Mouse (Mus musculus): ENCODE measurements around the gene Ilf2. TPM values are rescaled to one million over a fixed set of nuclear protein-coding genes. Genes with fewer than 3 reads are reported as not detected.

Gene Ilf2
- polyA plus RNA-seq, 1 experiment from 2014 or later: 236 TPM

DNA sequence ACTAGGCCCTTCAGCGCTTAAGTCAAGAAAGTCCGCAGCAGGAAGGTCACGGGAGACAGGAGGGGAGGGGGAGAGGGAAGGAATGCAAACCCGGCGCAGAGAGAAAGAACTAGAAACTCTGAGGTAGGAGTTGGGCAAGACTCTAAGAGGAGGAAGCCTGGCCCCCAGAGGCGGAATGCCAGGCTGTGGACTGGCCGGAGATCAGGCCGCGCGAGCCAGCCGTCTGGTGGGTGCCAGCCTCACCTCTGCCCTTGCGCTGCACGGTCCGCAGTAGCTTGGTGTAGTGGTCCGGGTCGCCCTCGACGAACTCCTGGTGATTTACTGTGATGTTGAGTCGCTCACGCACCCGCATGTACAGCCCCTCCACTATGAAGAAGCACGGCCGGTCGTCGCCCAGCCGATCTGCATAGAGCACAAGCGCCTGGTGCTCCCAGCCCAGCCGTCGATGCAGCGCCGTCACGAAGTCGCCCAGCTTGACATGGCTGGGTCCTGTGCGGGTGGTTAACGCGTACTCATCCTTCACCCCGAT is 11.3 kb upstream of the Ilf2 start:
- Histone ChIP-seq H3K4me3 (replicated peaks) (peak overlapping the region; percentile 55), H3K27ac (peak overlapping the region; percentile 38; the same call in 1 of the 2 replicates), H3K27me3 (peaks cover 38% of the 10 kb centered on the region), H3K36me3 (no peaks in the 10 kb centered on the region), H3K4me2 (peak overlapping the region; percentile 96), H3K9ac (peak overlapping the region; percentile 47), H3K9me3 (replicated peaks) (no peaks in the 10 kb centered on the region), H3K4me1 (peaks cover 21% of the 10 kb centered on the region)
- ATAC-seq (replicated peaks; ENCODE audit: low FRiP score): peak; percentile 35
- WGBS: 11% methylated on average over 37 of the region's 37 CpGs

DNA sequence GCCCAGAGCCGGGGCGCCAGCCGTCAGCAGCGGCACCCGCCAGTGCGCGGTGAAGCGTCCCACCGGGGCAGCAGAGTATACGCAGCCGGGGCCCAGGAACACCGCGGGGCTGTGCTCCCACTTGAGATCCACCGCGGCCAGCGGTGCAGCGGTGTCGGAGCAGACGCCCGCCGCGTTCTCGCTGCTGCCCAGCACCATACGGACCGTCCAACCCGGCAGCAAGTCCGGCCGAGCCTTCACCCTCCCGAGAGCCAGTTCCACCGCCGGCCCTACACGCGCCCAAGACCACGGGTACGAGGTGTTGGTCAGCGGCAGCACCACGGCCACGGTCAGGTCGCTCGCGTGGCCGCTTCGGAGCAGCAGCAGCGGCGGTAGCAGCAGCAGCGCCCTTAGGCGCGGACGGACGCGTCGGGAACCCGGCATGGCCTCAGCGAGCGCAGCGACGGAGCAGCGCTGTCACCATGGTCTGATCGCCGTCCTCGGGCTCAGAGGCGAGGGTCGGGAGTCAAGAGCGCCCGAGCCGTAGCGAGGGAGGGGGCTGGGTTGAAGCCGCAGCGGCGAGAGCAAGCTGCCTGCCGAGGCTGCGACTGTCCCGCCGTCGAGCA is 10.7 kb upstream of the Ilf2 start:
- no peaks in the 10 kb centered on the region for H3K36me3 ChIP-seq
- peak overlapping the region; percentile 55 for H3K4me3 ChIP-seq (replicated peaks)
- WGBS: under 1% methylated on average over 75 of the region's 75 CpGs
- peak overlapping the region; percentile 96 for H3K4me2 ChIP-seq
- no peaks in the 10 kb centered on the region for H3K9me3 ChIP-seq (replicated peaks)
- H3K27ac ChIP-seq: peak overlapping the region; percentile 49
- peak; percentile 22 for ATAC-seq (replicated peaks; ENCODE audit: low FRiP score)
- H3K27me3 ChIP-seq: peaks cover 38% of the 10 kb centered on the region
- peaks cover 21% of the 10 kb centered on the region for H3K4me1 ChIP-seq
- peak overlapping the region; percentile 47 for H3K9ac ChIP-seq

- Histone ChIP-seq H3K4me3 (replicated peaks) (peak within 1 kb of the TSS; percentile 55), H3K27ac (peak within 1 kb of the TSS; percentile 67), H3K4me1 (peaks cover 21% of the 10 kb centered on the region), H3K27me3 (peaks cover 38% of the 10 kb centered on the region), H3K4me2 (peak within 1 kb of the TSS; percentile 96), H3K9me3 (replicated peaks) (no peaks in the 10 kb centered on the region), H3K36me3 (no peaks in the 10 kb centered on the region), H3K9ac (peak within 1 kb of the TSS; percentile 47)
- under 1% methylated on average over 46 of the region's 49 CpGs for WGBS
- peak; percentile 50 for ATAC-seq (replicated peaks; ENCODE audit: low FRiP score)
Measured at GRCm38 (mm10) chr3:90465686-90466310, 10.1 kb upstream of the Ilf2 start, which contains the start of gene Npr1. Npr1 (minus strand) TSS chr3:90465866.

DNA sequence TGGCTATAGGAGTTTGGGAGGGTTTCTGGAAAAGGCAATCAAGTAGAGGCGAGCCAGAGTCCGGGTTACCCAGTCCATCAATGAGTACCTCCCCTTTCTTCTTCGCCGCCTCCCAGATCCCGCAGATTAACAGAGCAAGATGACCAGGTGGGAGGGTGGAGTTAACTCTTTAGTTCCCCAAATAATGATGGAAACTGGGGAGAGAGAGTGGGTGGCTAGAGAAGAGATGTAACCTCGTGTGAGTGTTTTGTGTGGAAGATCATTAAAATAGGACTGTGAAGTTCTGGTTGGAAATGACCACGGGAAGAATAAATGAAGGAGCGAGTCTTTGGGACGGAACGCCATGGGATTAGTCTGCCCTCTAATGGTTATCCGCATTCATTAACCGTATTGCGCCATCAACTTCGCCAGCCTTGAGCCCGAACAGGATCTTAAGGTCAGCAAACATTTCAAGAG is 9.6 kb upstream of the Ilf2 start:
- Histone ChIP-seq H3K4me2 (peak overlapping the region; percentile 96), H3K4me1 (peaks cover 21% of the 10 kb centered on the region), H3K27ac (peak overlapping the region; percentile 67), H3K27me3 (peaks cover 38% of the 10 kb centered on the region), H3K4me3 (replicated peaks) (peak overlapping the region; percentile 55), H3K9me3 (replicated peaks) (no peaks in the 10 kb centered on the region), H3K9ac (peak overlapping the region; percentile 47), H3K36me3 (no peaks in the 10 kb centered on the region)
- peak; percentile 40 for ATAC-seq (replicated peaks; ENCODE audit: low FRiP score)
- under 1% methylated on average over 15 of the region's 15 CpGs for WGBS

DNA sequence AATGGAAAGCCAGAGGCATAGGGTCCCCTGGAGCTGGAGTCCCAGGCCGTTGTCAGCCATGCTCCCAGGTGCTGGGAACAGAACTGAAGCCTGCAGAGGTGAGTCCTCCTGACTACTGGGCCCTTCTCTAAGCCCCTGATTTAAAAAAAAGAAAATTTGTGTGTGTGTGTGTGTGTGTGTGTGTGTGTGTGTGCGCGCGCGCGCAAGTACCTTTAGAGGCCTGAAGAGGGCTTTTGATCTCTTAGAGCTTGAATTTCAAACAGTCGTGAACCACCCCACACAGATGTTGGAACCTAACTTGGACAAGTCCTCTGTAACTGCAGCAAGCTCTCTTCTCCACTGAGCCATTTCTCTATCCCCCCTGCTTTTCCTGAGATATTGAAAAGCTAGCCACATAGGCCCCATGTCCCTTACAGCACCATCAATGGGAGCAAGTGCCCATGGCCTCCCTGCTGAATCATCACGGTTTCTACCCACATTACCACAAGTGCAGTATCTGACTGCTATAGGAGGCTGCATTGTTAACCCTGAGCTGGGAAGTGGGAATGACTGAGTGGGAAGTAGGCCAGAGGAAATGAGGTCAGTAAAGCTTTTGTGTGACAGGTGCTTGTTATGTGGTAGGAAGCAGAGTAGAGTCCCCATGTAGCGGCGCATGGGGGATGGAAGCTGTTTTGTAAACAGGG is 8.2 kb upstream of the Ilf2 start:
- Histone ChIP-seq H3K4me1 (peaks cover 21% of the 10 kb centered on the region), H3K27me3 (peaks cover 33% of the 10 kb centered on the region), H3K9me3 (replicated peaks) (no peaks in the 10 kb centered on the region), H3K4me3 (replicated peaks) (no peak overlapping the region), H3K4me2 (no peak overlapping the region), H3K36me3 (no peaks in the 10 kb centered on the region), H3K9ac (no peak overlapping the region), H3K27ac (no peak overlapping the region)
- 92% methylated on average over 10 of the region's 10 CpGs for WGBS
- no peak for ATAC-seq (replicated peaks; ENCODE audit: low FRiP score)

DNA sequence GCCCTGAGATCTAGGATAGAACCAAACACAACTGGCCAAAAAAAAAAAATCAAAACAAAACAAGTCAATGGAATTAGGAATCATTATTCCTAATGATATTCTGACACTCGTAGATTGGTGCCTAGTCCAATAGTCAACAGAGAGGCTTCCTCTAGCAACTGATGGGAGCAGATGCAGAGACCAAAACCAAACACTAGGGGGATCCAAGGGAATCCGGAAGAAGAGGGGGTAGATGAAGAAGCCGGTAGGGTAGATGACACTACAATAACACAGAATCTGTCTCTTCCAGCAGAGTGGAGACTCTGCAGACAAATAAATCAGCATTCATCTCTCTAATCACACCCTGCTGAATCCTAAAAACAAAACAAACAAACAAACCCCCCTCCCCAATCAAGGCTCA is 3.7 kb upstream of the Ilf2 start:
- Histone ChIP-seq H3K9ac (no peak overlapping the region), H3K4me1 (peaks cover 6% of the 10 kb centered on the region), H3K4me3 (replicated peaks) (no peak overlapping the region), H3K36me3 (peaks cover under 1% of the 10 kb centered on the region; the same call in 1 of the 2 replicates), H3K27ac (no peak overlapping the region), H3K9me3 (replicated peaks) (no peaks in the 10 kb centered on the region), H3K27me3 (no peaks in the 10 kb centered on the region), H3K4me2 (no peak overlapping the region)
- WGBS: 27% methylated on average over 3 of the region's 3 CpGs
- no peak for ATAC-seq (replicated peaks; ENCODE audit: low FRiP score)

GRCm38 (mm10) chr3:90475151-90475830 is 635 bp upstream of the Ilf2 start:
- Histone ChIP-seq H3K9ac (no peak overlapping the region), H3K36me3 (peaks cover 30% of the 10 kb centered on the region), H3K4me2 (peak overlapping the region; percentile 52), H3K4me1 (peaks cover 8% of the 10 kb centered on the region), H3K27me3 (no peaks in the 10 kb centered on the region), H3K27ac (no peak overlapping the region), H3K9me3 (replicated peaks) (no peaks in the 10 kb centered on the region), H3K4me3 (replicated peaks) (peak overlapping the region; percentile 41)
- whole genome bisulfite sequencing: 39% methylated on average over 16 of the region's 16 CpGs
- peak; percentile 3; the same call in 1 of the 2 replicates for ATAC-seq (replicated peaks; ENCODE audit: low FRiP score)

GRCm38 (mm10) chr3:90486998-90487397 is 11.1 kb downstream of the Ilf2 start:
- Histone ChIP-seq H3K4me2 (no peak overlapping the region), H3K36me3 (peaks cover 74% of the 10 kb centered on the region), H3K9me3 (replicated peaks) (no peaks in the 10 kb centered on the region), H3K27ac (no peak overlapping the region), H3K4me1 (peaks cover 13% of the 10 kb centered on the region), H3K4me3 (replicated peaks) (no peak overlapping the region), H3K9ac (no peak overlapping the region), H3K27me3 (no peaks in the 10 kb centered on the region)
- 49% methylated on average over 5 of the region's 5 CpGs for WGBS
- ATAC-seq (replicated peaks; ENCODE audit: low FRiP score): no peak

GRCm38 (mm10) chr3:90488576-90488975 is 12.7 kb downstream of the Ilf2 start:
- Histone ChIP-seq H3K4me1 (peaks cover 13% of the 10 kb centered on the region), H3K4me2 (no peak overlapping the region), H3K9ac (no peak overlapping the region), H3K36me3 (peaks cover 58% of the 10 kb centered on the region), H3K27me3 (no peaks in the 10 kb centered on the region), H3K9me3 (replicated peaks) (no peaks in the 10 kb centered on the region), H3K4me3 (replicated peaks) (no peak overlapping the region), H3K27ac (no peak overlapping the region)
- ATAC-seq (replicated peaks; ENCODE audit: low FRiP score): no peak
- WGBS: 85% methylated on average over 6 of the region's 6 CpGs

GRCm38 (mm10) chr3:90490696-90491256 is 14.8 kb downstream of the Ilf2 start, which contains the start of gene Snapin:
Snapin (minus strand) TSS chr3:90491033.
- Histone ChIP-seq H3K27ac (peak within 1 kb of the TSS; percentile 87), H3K4me3 (replicated peaks) (peak within 1 kb of the TSS; percentile 86), H3K9me3 (replicated peaks) (no peaks in the 10 kb centered on the region), H3K9ac (peak within 1 kb of the TSS; percentile 76), H3K36me3 (peaks cover 45% of the 10 kb centered on the region), H3K4me2 (peak within 1 kb of the TSS; percentile 67), H3K27me3 (no peaks in the 10 kb centered on the region), H3K4me1 (peaks cover 13% of the 10 kb centered on the region)
- ATAC-seq (replicated peaks; ENCODE audit: low FRiP score): peak; percentile 99
- WGBS: under 1% methylated on average over 37 of the region's 37 CpGs

- WGBS: 36% methylated on average over 2 of the region's 2 CpGs
- peaks cover 13% of the 10 kb centered on the region for H3K4me1 ChIP-seq
Measured at GRCm38 (mm10) chr3:90491350-90491749, 15.4 kb downstream of the Ilf2 start.

More at GRCm38 (mm10) chr3:90491350-90491749, 15.4 kb downstream of the Ilf2 start:
- H3K36me3 ChIP-seq: peaks cover 45% of the 10 kb centered on the region
- H3K27me3 ChIP-seq: no peaks in the 10 kb centered on the region
- H3K27ac ChIP-seq: no peak overlapping the region
- no peak overlapping the region for H3K9ac ChIP-seq
- no peak for ATAC-seq (replicated peaks; ENCODE audit: low FRiP score)
- H3K9me3 ChIP-seq (replicated peaks): no peaks in the 10 kb centered on the region
- H3K4me2 ChIP-seq: no peak overlapping the region
- H3K4me3 ChIP-seq (replicated peaks): no peak overlapping the region

Measured in kidney, embryonic 15.5 days (tissue).